Mouse (Mus musculus) hindbrain, embryonic 10.5 days (tissue): ENCODE results near the gene Nop53. TPM values are rescaled to one million over a fixed set of nuclear protein-coding genes. Genes with fewer than 3 reads are reported as not detected.

ENCODE experiments used
- DNase-seq: peaks from one replicate; pipeline ENCODE4 v3.0.0-alpha.2; 2017; ENCODE audit warnings: low spot score
- H3K27ac ChIP-seq: fragments of 300-500 bp; sonication (generic); 2 replicates; pipeline ENCODE4 v1.5.1; 2016; ENCODE audit warnings: mild to moderate bottlenecking, moderate library complexity
- H3K27me3 ChIP-seq: fragments of 300-500 bp; sonication (generic); 2 replicates; pipeline ENCODE4 v1.6.1; 2016; ENCODE audit warnings: mild to moderate bottlenecking; ENCODE audit not compliant: poor library complexity, insufficient read depth, severe bottlenecking
- H3K36me3 ChIP-seq: fragments of 300-500 bp; sonication (generic); 2 replicates; pipeline ENCODE4 v1.6.1; 2016; ENCODE audit warnings: mild to moderate bottlenecking, moderate library complexity
- H3K4me1 ChIP-seq: fragments of 300-500 bp; sonication (generic); replicated peaks from 2 replicates; pipeline ENCODE4 v1.6.1; 2016; ENCODE audit warnings: mild to moderate bottlenecking
- H3K4me3 ChIP-seq: fragments of 300-500 bp; sonication (generic); 2 replicates; pipeline ENCODE4 v1.5.1; 2016; ENCODE audit warnings: mild to moderate bottlenecking, moderate library complexity
- H3K9me3 ChIP-seq: fragments of 300-500 bp; sonication (generic); 2 replicates; pipeline ENCODE4 v1.6.1; 2016; ENCODE audit warnings: mild to moderate bottlenecking, moderate library complexity
- WGBS: fragments of 180-500 bp; shearing (Covaris S2); methylation state at CpG from one replicate; pipeline ENCODE4 v1.1.7; 2016; 5-methylcytosine and 5-hydroxymethylcytosine counted together
- polyA plus RNA-seq: library from polyadenylated mRNA; unstranded; fragments of >200 nt; fragmentation: Nextera tagmentation; extraction: Ambion mirVana; gene quantifications from 2 replicates; pipeline ENCODE4 v1.2.1, GENCODE M21; 2016

Gene Nop53
- polyA plus RNA-seq, 1 experiment from 2014 or later = 182 TPM

- no peak overlapping the region for H3K4me3 ChIP-seq
- WGBS = 55% methylated on average over 2 of the region's 2 CpGs
These were observed 31.6 kb downstream of the Nop53 start for GRCm38 (mm10) chr7:15914252-15914651.

GRCm38 (mm10) chr7:15912183-15912582, 33.7 kb downstream of the Nop53 start:
- Histone ChIP-seq H3K27ac (no peak overlapping the region), H3K36me3 (peaks cover 13% of the 10 kb centered on the region), H3K4me3 (no peak overlapping the region), H3K27me3 (no peaks in the 10 kb centered on the region), H3K9me3 (no peaks in the 10 kb centered on the region), H3K4me1 (peaks cover 3% of the 10 kb centered on the region; the same call in 1 of the 2 replicates)
- peak; percentile 88 for DNase-seq
- 0% methylated on average over 4 of the region's 4 CpGs for WGBS

More at GRCm38 (mm10) chr7:15914252-15914651, 31.6 kb downstream of the Nop53 start:
- Histone ChIP-seq H3K27me3 (no peaks in the 10 kb centered on the region), H3K27ac (no peak overlapping the region), H3K4me1 (peaks cover 3% of the 10 kb centered on the region; the same call in 1 of the 2 replicates), H3K9me3 (no peaks in the 10 kb centered on the region), H3K36me3 (peaks cover 34% of the 10 kb centered on the region)
- DNase-seq = peak; percentile 40

GRCm38 (mm10) chr7:15910521-15910920, 35.4 kb downstream of the Nop53 start:
- Histone ChIP-seq H3K4me3 (no peak overlapping the region), H3K27me3 (no peaks in the 10 kb centered on the region), H3K9me3 (no peaks in the 10 kb centered on the region), H3K27ac (no peak overlapping the region), H3K4me1 (peaks cover 3% of the 10 kb centered on the region; the same call in 1 of the 2 replicates), H3K36me3 (no peaks in the 10 kb centered on the region)
- DNase-seq = no peak
- whole genome bisulfite sequencing = 85% methylated on average over 5 of the region's 5 CpGs

- no peak for DNase-seq
- H3K9me3 ChIP-seq = no peaks in the 10 kb centered on the region
- H3K27ac ChIP-seq = no peak overlapping the region
- WGBS = 73% methylated on average over 8 of the region's 8 CpGs
- no peaks in the 10 kb centered on the region for H3K36me3 ChIP-seq
- no peaks in the 10 kb centered on the region for H3K27me3 ChIP-seq
- H3K4me1 ChIP-seq = peaks cover 3% of the 10 kb centered on the region; the same call in 1 of the 2 replicates
- H3K4me3 ChIP-seq = no peak overlapping the region
These were observed 37.8 kb downstream of the Nop53 start for GRCm38 (mm10) chr7:15907971-15908590.

- Histone ChIP-seq H3K27me3 (no peaks in the 10 kb centered on the region), H3K4me3 (no peak overlapping the region), H3K4me1 (no peaks in the 10 kb centered on the region), H3K36me3 (no peaks in the 10 kb centered on the region), H3K27ac (no peak overlapping the region), H3K9me3 (no peaks in the 10 kb centered on the region)
- DNase-seq = no peak
- WGBS = 88% methylated on average over 1 of the region's 1 CpGs
These were observed 39.3 kb downstream of the Nop53 start for GRCm38 (mm10) chr7:15906602-15907001.

- Histone ChIP-seq H3K4me3 (no peak overlapping the region), H3K27ac (no peak overlapping the region), H3K9me3 (no peaks in the 10 kb centered on the region), H3K27me3 (no peaks in the 10 kb centered on the region), H3K36me3 (no peaks in the 10 kb centered on the region), H3K4me1 (no peaks in the 10 kb centered on the region)
- WGBS = 80% methylated on average over 7 of the region's 7 CpGs
- DNase-seq = no peak
These were observed 40.0 kb downstream of the Nop53 start for GRCm38 (mm10) chr7:15905861-15906260.

GRCm38 (mm10) chr7:15901366-15902048, 44.4 kb downstream of the Nop53 start:
- Histone ChIP-seq H3K4me1 (no peaks in the 10 kb centered on the region), H3K27ac (no peak overlapping the region), H3K9me3 (no peaks in the 10 kb centered on the region), H3K36me3 (no peaks in the 10 kb centered on the region), H3K27me3 (no peaks in the 10 kb centered on the region), H3K4me3 (no peak overlapping the region)
- 83% methylated on average over 9 of the region's 9 CpGs for WGBS
- no peak for DNase-seq

GRCm38 (mm10) chr7:15894251-15894650, 51.6 kb downstream of the Nop53 start:
- Histone ChIP-seq H3K4me3 (no peak overlapping the region), H3K9me3 (no peaks in the 10 kb centered on the region), H3K27ac (no peak overlapping the region), H3K36me3 (no peaks in the 10 kb centered on the region), H3K27me3 (no peaks in the 10 kb centered on the region), H3K4me1 (no peaks in the 10 kb centered on the region)
- WGBS = 83% methylated on average over 1 of the region's 1 CpGs
- DNase-seq = no peak

Other genes starting within 250 kb of the Nop53 start
- gene Obox5, start 195.9 kb downstream of the Nop53 start, polyA plus RNA-seq = not detected in 2 replicates
- gene Obox6, start 106.4 kb downstream of the Nop53 start, polyA plus RNA-seq = not detected in 2 replicates
- not detected in 2 replicates for gene Crx, start 66.1 kb downstream of the Nop53 start, polyA plus RNA-seq
- not detected in 2 replicates for gene Crxos, start 63.5 kb downstream of the Nop53 start, polyA plus RNA-seq
- 902 and 1,086 TPM in 2 replicates for gene Selenow, start 23.7 kb downstream of the Nop53 start, polyA plus RNA-seq
- gene Ehd2, start 21.5 kb upstream of the Nop53 start, polyA plus RNA-seq = 12.1 and 12.5 TPM in 2 replicates
- gene Bicra, start 101.8 kb upstream of the Nop53 start, polyA plus RNA-seq = 7.7 and 10.7 TPM in 2 replicates
- 0.04 TPM in 1 of 2 replicates, not detected in the other for gene Zfp541, start 115.7 kb upstream of the Nop53 start, polyA plus RNA-seq
- 193 and 221 TPM in 2 replicates for gene Napa, start 152.4 kb upstream of the Nop53 start, polyA plus RNA-seq
- 27.0 and 30.5 TPM in 2 replicates for gene Kptn, start 173.8 kb upstream of the Nop53 start, polyA plus RNA-seq
- gene Slc8a2, start 183.8 kb upstream of the Nop53 start, polyA plus RNA-seq = 0.26 and 0.42 TPM in 2 replicates
- 117 and 173 TPM in 2 replicates for gene Meis3, start 229.0 kb upstream of the Nop53 start, polyA plus RNA-seq